Mouse (Mus musculus) splenic B cell, adult 2 months (primary cell): ENCODE results near the gene March8.

Experiments used
- DNase-seq: peaks from one replicate; pipeline ENCODE4 v3.0.0-alpha.2; 2011; ENCODE audit warnings: low read depth, low spot score
- H3K27me3 ChIP-seq: 2 replicates; pipeline ENCODE4 v1.6.1; 2012; ENCODE audit warnings: mild to moderate bottlenecking, low read length, moderate library complexity, mixed read lengths; ENCODE audit not compliant: control insufficient read depth, poor library complexity, insufficient read depth, severe bottlenecking
- H3K36me3 ChIP-seq: 2 replicates; pipeline ENCODE4 v1.6.1; 2012; ENCODE audit warnings: mild to moderate bottlenecking, low read length, moderate library complexity, mixed read lengths; ENCODE audit not compliant: control insufficient read depth, poor library complexity, insufficient read depth, severe bottlenecking

Gene March8

GRCm38 (mm10) chr6:116356948-116357325 is 19.1 kb downstream of the March8 start:
- H3K27me3 ChIP-seq, result no peaks in the 10 kb centered on the region
- H3K36me3 ChIP-seq, result no peaks in the 10 kb centered on the region
- no peak for DNase-seq

DNA sequence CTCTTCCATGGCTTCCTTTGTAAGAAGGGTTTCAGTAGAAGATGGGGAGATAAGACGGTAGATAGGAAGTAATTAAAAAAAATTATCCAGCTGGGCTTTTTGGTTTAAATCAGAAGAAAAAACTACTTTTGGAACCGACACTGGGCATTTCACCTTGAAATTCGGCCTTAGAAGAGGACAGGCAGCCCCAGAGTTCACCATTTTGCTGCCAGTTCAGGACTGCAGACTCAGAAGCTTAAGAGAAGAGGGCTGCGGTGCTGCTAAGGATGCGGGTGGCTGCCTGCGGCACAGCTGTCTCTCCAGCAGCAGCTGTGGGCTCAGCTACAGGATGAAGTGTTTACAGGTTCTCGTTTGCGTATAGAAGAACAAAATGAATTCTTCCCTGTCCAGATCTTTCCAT is 20.2 kb downstream of the March8 start:
- no peaks in the 10 kb centered on the region for H3K27me3 ChIP-seq
- H3K36me3 ChIP-seq, result no peaks in the 10 kb centered on the region
- DNase-seq, result no peak

DNA sequence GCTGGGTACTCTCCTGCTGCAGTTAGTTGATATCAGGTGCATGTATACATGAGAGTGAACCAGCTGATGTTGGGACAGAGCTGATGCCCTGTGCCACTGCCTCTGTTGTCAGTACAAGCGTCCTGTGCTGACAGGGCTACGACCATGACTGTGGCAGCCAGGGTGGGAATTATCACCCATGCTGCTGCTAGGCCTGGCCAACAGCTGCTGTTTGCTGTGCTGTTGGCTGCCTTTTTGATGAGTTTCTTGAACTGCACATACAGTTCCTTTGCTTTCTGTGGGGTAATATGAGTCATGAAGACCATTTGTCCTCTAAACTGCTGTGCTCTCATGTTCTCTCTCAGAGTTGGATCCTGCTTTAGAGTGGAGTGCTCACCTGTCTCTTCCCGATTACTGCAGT is 21.4 kb downstream of the March8 start:
- Histone ChIP-seq H3K36me3 (no peaks in the 10 kb centered on the region), H3K27me3 (no peaks in the 10 kb centered on the region)
- no peak for DNase-seq

GRCm38 (mm10) chr6:116361463-116361862 is 23.6 kb downstream of the March8 start:
- DNase-seq, result no peak
- Histone ChIP-seq H3K27me3 (no peaks in the 10 kb centered on the region), H3K36me3 (no peaks in the 10 kb centered on the region)

- DNase-seq, result no peak
- Histone ChIP-seq H3K27me3 (no peaks in the 10 kb centered on the region), H3K36me3 (no peaks in the 10 kb centered on the region)
Observed at GRCm38 (mm10) chr6:116361993-116362392, 24.2 kb downstream of the March8 start.

- Histone ChIP-seq H3K36me3 (no peaks in the 10 kb centered on the region), H3K27me3 (no peaks in the 10 kb centered on the region)
- DNase-seq, result no peak
Observed at GRCm38 (mm10) chr6:116367971-116368370, 30.1 kb downstream of the March8 start.

- DNase-seq, result no peak
- no peaks in the 10 kb centered on the region for H3K27me3 ChIP-seq
- no peaks in the 10 kb centered on the region for H3K36me3 ChIP-seq
Observed at GRCm38 (mm10) chr6:116369811-116370210, 32.0 kb downstream of the March8 start.

DNA sequence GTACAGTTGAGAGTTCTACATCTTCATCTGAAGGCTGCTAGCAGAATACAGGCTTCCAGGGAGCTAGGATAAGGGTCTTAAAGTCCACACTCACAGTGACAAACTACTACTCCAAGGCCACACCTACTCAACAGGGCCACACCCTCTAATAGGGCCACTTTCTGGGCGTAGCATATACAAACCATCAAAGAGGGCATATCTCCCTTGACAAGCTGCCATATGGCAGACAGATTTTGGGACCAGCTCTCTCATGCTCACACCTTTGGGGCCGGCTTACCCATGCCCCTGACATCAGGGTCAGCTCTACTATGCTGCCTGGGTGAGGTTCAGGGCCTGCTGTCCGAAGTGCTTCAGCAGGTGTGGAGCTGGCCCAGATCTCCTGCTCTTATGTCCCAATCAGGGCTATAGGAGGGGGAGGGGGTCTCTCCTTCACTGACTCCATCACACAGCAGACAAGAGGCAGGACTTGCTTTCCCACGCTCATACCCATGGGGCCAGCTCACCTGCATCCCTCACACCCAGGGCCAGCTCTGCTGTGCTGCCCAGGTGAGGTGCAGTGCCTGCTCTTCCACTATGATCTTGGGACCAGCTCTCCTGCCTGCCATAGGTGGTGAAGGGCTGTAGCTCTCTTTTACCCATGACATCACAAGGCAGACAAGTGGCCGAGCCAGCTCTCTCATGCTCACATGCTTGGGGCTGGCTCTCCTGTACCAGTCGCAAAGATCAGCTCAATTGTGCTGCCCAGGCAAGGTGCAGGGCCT is 32.6 kb downstream of the March8 start:
- no peak for DNase-seq
- H3K36me3 ChIP-seq, result no peaks in the 10 kb centered on the region
- no peaks in the 10 kb centered on the region for H3K27me3 ChIP-seq

GRCm38 (mm10) chr6:116371500-116371899 is 33.7 kb downstream of the March8 start:
- Histone ChIP-seq H3K27me3 (no peaks in the 10 kb centered on the region), H3K36me3 (no peaks in the 10 kb centered on the region)
- no peak for DNase-seq

DNA sequence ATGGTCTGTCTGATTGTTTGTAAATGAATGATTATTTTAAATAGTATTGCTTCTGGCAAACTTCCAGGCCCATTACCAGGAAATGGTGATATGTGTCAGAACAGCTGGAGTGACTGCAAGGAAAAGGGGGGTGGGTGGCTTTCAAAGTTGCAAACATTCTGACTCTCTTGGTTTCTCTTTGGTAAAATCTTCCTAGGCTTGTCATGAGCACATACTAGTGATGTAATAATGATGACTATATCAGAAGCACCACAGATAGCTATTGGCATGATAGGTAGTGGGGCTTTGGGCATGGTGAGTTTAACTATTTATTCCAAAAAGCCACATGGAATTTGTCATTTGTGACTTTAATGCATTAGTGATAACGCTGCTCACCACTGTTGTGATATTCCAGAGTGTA is 36.3 kb downstream of the March8 start:
- no peak for DNase-seq

DNA sequence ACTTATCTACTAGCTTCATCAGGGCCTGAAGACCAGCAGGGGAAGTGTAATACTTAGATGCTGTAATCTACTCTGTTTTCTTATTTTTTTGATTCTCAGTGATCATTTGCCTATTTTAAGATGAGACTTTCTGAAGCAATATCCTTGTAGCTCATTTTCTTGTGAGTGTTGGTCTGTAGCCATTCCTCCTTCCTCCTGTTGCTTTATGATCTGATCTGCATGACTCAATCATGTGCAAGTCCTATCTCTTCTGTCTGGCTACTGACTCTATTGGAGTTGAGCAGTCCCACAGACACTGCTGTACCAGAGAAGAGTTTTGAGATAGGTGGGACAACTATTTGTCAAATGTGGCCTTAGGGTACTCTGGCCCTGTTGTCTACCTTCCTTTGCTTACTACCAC is 36.8 kb downstream of the March8 start:
- H3K27me3 ChIP-seq, result no peaks in the 10 kb centered on the region
- DNase-seq, result no peak

More for the DNA sequence above, 36.3 kb downstream of the March8 start:
- Histone ChIP-seq H3K27me3 (no peaks in the 10 kb centered on the region), H3K36me3 (no peaks in the 10 kb centered on the region)

GRCm38 (mm10) chr6:116378892-116379291 is 41.1 kb downstream of the March8 start:
- DNase-seq, result no peak
- H3K27me3 ChIP-seq, result no peaks in the 10 kb centered on the region
- H3K36me3 ChIP-seq, result no peaks in the 10 kb centered on the region

More for the DNA sequence above, 36.8 kb downstream of the March8 start:
- no peaks in the 10 kb centered on the region for H3K36me3 ChIP-seq

GRCm38 (mm10) chr6:116380157-116380556 is 42.3 kb downstream of the March8 start:
- peak; percentile 21 for DNase-seq
- Histone ChIP-seq H3K36me3 (no peaks in the 10 kb centered on the region), H3K27me3 (no peaks in the 10 kb centered on the region)

GRCm38 (mm10) chr6:116381605-116382004 is 43.8 kb downstream of the March8 start:
- DNase-seq, result no peak
- Histone ChIP-seq H3K36me3 (no peaks in the 10 kb centered on the region), H3K27me3 (no peaks in the 10 kb centered on the region)

- DNase-seq, result no peak
- no peaks in the 10 kb centered on the region for H3K36me3 ChIP-seq
- no peaks in the 10 kb centered on the region for H3K27me3 ChIP-seq
Observed at GRCm38 (mm10) chr6:116383582-116383981, 45.8 kb downstream of the March8 start.
